Mouse (Mus musculus) brain, embryonic 14.5 days (tissue): Measurements from ENCODE around the gene S1pr4.
A peak's percentile ranks its signal among the peaks of the same experiment; 100 is the strongest.

Experiments used
- CTCF ChIP-seq: fragments of 200-500 bp; IDR thresholded peaks from 2 replicates; pipeline ENCODE4 v1.5.1; 2012; ENCODE audit warnings: inconsistent platforms, mild to moderate bottlenecking, moderate library complexity, borderline replicate concordance; ENCODE audit not compliant: insufficient read depth, insufficient read length; ENCODE audit errors: extremely low read depth
- POLR2A ChIP-seq: fragments of 200-500 bp; IDR thresholded peaks from 2 replicates; pipeline ENCODE4 v1.6.1; 2012; ENCODE audit warnings: mild to moderate bottlenecking, inconsistent platforms, borderline replicate concordance; ENCODE audit not compliant: poor library complexity, insufficient read depth, insufficient read length, severe bottlenecking; ENCODE audit errors: extremely low read depth

DNA sequence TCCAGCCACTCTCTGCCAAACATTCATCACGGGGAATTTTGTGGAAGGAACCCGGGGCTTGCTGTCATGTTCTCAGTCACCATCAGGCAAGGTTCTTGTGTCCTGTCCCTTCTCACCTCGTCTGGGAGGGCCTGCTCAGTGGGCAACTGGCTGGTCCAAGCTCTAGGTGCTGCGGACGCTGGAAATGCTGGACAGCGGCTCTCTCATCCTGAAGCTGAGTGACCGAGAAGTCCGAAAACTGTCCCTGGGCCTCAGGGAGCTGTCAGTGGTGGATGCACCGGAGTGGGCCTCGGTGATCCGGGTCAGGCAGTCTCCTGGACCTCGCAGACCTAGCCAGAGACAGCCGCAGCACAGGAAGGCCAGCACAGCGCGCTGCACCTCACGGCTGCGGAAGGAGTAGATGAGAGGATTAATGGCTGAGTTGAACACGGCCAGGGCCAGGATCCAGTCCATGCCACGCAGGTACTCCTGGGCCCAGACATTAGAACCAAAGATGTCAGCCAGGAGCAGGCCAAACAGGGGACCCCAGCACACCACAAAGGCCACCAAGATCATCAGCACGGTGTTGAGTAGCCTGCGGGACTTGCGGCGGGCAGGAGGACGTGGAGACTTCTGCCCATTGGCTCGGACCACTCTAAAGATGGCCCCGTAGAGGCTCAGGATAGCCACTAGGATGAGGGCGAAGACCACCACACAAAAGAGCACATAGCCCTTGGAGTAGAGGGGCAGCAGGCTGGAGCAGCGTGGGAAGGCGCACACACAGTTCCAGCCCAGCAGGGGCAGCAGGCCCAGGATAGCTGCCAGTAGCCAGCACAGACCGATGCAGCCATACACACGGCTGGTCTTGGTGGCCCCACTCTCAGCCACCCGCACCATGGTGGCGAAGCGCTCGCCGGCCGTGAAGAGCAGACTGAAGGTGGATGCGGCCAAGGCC, 1.3 kb downstream of the S1pr4 start:
- TF ChIP-seq POLR2A (no peak), CTCF (0 out of 2 replicates have a peak, but pooled peaks have one; percentile 0)
